Comparison of ENCODE assay signal across 21 mouse cellular contexts in the genomic region with DNA sequence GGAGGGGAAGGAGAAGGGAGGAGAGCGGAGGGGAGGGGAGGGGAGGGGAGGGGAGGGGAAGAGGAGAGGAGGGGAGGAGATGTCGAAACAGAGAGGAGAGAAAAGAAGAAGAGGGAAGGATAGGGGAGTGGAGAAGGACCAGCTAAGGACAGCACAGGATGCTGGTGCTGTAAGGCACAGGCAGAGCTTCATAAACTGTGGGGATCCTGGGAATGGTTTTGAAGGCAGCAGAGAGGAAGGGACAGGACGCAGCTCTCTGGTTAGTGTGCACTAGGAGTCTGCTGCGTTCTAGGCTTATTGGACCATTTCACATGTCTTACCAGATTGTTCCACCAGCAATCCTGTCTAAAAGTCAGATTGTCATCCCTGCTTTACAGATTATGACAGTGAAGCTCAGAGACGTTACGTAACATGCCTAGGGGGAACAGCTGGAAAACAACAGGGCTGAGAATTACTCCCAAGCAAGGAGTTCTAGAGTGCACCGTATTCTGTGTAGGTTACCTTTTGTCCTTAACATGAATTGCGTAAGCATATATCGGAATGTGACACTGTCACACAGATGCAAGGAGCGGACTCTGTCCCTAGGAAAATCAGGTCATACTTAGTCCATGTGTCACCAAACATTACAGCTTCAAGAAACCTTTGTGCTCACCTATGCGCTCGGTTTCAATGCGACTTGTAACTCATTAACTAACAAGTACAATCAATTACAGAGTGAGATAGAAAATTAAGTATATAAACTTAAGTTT. TPM values are rescaled to one million over a fixed set of nuclear protein-coding genes. Genes with fewer than 3 reads are reported as not detected.
DNase-seq lines count a peak whose midpoint lies in the region; ATAC-seq and TF ChIP-seq lines count a peak whose summit lies in the region.
"Had no signal": no experiment of that assay in that cellular context is flagged by ENCODE, and none has a peak within 500 bp of the region (broad histone marks: within the 10 kb centered on the region; RNA-seq: fewer than 3 reads in every experiment).

No protein-coding gene starts in this region.

- TF ChIP-seq POLR2A in cerebellum, adult 2 months (IDR thresholded peaks at IDR 0.05; ENCODE audit: borderline replicate concordance, insufficient read depth, low read length), result no peak

- peak; percentile 6 for DNase-seq in kidney, adult 18-20 months
- DNase-seq in kidney, postnatal 0 days (ENCODE audit: low spot score), result peak; percentile 15
- no peak for DNase-seq in cerebellum, adult 2 months
- DNase-seq: adrenal gland, postnatal 10 days; cerebellum, postnatal 10 days; gastrocnemius, postnatal 36 days; thymus, postnatal 14 days had no signal

- ATAC-seq in kidney, embryonic 14.5 days (ENCODE audit: low FRiP score, low TSS enrichment), result no peak
- peak; percentile 94 for ATAC-seq in intestine, embryonic 15.5 days
- 0 out of 2 replicates have a peak, but pooled peaks have one; percentile 68 for ATAC-seq in kidney, postnatal 0 days (replicated peaks; ENCODE audit: low FRiP score, low read depth)
- peak; percentile 80 for ATAC-seq in stomach, embryonic 16.5 days (ENCODE audit: insufficient read depth, low FRiP score)
- ATAC-seq in monocyte, adult 5-6 weeks (replicated peaks; ENCODE audit: insufficient number of reproducible peaks, low FRiP score, low TSS enrichment, poor library complexity, severe bottlenecking), result no peak
- ATAC-seq: activated CD4-positive, CD25-positive, alpha-beta regulatory T cell, adult 4 months; forebrain, embryonic 16.5 days; hindbrain, postnatal 0 days had no signal

- WGBS in kidney, embryonic 14.5 days, result 82% methylated on average over 13 of the region's 13 CpGs
- WGBS in intestine, embryonic 15.5 days, result 59% methylated on average over 13 of the region's 13 CpGs
- 65% methylated on average over 13 of the region's 13 CpGs for WGBS in kidney, postnatal 0 days
- 61% methylated on average over 12 of the region's 13 CpGs for WGBS in stomach, embryonic 16.5 days
- 79% methylated on average over 13 of the region's 13 CpGs for WGBS in cerebellum, adult 2 months

- no peaks in the 10 kb centered on the region for H3K4me1 ChIP-seq in kidney, embryonic 14.5 days (ENCODE audit: control insufficient read depth, insufficient read depth, low read length)
- H3K4me1 ChIP-seq in intestine, embryonic 15.5 days (replicated peaks), result no peaks in the 10 kb centered on the region
- H3K4me1 ChIP-seq in kidney, postnatal 0 days (replicated peaks; ENCODE audit: insufficient read depth, low read length), result no peaks in the 10 kb centered on the region
- no peaks in the 10 kb centered on the region for H3K4me1 ChIP-seq in stomach, embryonic 16.5 days (ENCODE audit: control insufficient read depth, insufficient read depth, low read length)
- no peaks in the 10 kb centered on the region for H3K4me1 ChIP-seq in cerebellum, adult 2 months (ENCODE audit: control insufficient read depth, insufficient read depth, low read length)
- H3K4me1 ChIP-seq: embryonic facial prominence, embryonic 13.5 days; heart, embryonic 10.5 days had no signal

- no peak for TF ChIP-seq CTCF in kidney, postnatal 0 days (IDR thresholded peaks at IDR 0.05; ENCODE audit: low read depth)
- no peak for TF ChIP-seq CTCF in cerebellum, adult 2 months (IDR thresholded peaks at IDR 0.05; ENCODE audit: borderline replicate concordance, insufficient read depth, low read depth, low read length)

- no peaks in the 10 kb centered on the region for H3K36me3 ChIP-seq in kidney, embryonic 14.5 days (ENCODE audit: control insufficient read depth, insufficient read depth, low read length)
- H3K36me3 ChIP-seq in intestine, embryonic 15.5 days, result no peaks in the 10 kb centered on the region
- no peaks in the 10 kb centered on the region for H3K36me3 ChIP-seq in kidney, postnatal 0 days (ENCODE audit: insufficient read depth, low read length)
- H3K36me3 ChIP-seq in stomach, embryonic 16.5 days (ENCODE audit: control insufficient read depth, insufficient read depth, low read length), result no peaks in the 10 kb centered on the region
- H3K36me3 ChIP-seq: embryonic facial prominence, embryonic 13.5 days; G1E; heart, embryonic 10.5 days; hindbrain, embryonic 10.5 days had no signal

- H3K27me3 ChIP-seq in kidney, embryonic 14.5 days (ENCODE audit: control insufficient read depth, insufficient read depth, low read length), result no peaks in the 10 kb centered on the region
- H3K27me3 ChIP-seq in intestine, embryonic 15.5 days (replicated peaks), result no peaks in the 10 kb centered on the region
- H3K27me3 ChIP-seq in kidney, postnatal 0 days (ENCODE audit: insufficient read depth, low read length), result no peaks in the 10 kb centered on the region
- H3K27me3 ChIP-seq in stomach, embryonic 16.5 days (ENCODE audit: control insufficient read depth, insufficient read depth, low read length), result no peaks in the 10 kb centered on the region
- no peaks in the 10 kb centered on the region for H3K27me3 ChIP-seq in cerebellum, adult 2 months (ENCODE audit: control insufficient read depth, insufficient read depth, low read length)
- H3K27me3 ChIP-seq: embryonic facial prominence, embryonic 13.5 days had no signal

- H3K9me3 ChIP-seq in kidney, embryonic 14.5 days (ENCODE audit: control insufficient read depth, low read length), result no peaks in the 10 kb centered on the region
- H3K9me3 ChIP-seq in intestine, embryonic 15.5 days, result no peaks in the 10 kb centered on the region
- H3K9me3 ChIP-seq in kidney, postnatal 0 days (replicated peaks; ENCODE audit: low read length), result no peaks in the 10 kb centered on the region
- H3K9me3 ChIP-seq in stomach, embryonic 16.5 days (replicated peaks; ENCODE audit: control insufficient read depth, low read length), result no peaks in the 10 kb centered on the region
- H3K9me3 ChIP-seq: embryonic facial prominence, embryonic 13.5 days; G1E; heart, embryonic 10.5 days; hindbrain, embryonic 10.5 days had no signal

- H3K4me2 ChIP-seq in kidney, embryonic 14.5 days (replicated peaks; ENCODE audit: low read depth, low read length), result no peak overlapping the region
- H3K4me2 ChIP-seq in intestine, embryonic 15.5 days (replicated peaks), result no peak overlapping the region
- H3K4me2 ChIP-seq in kidney, postnatal 0 days (ENCODE audit: low read length), result no peak overlapping the region
- H3K4me2 ChIP-seq in stomach, embryonic 16.5 days (ENCODE audit: low read depth, low read length), result no peak overlapping the region
- H3K4me2 ChIP-seq: embryonic facial prominence, embryonic 13.5 days; midbrain, embryonic 11.5 days had no signal

- no peak overlapping the region for H3K27ac ChIP-seq in kidney, embryonic 14.5 days (ENCODE audit: low read depth, low read length)
- H3K27ac ChIP-seq in intestine, embryonic 15.5 days, result 0 out of 2 replicates have a peak overlapping the region, but pooled peaks have one; percentile 17
- no peak overlapping the region for H3K27ac ChIP-seq in kidney, postnatal 0 days
- H3K27ac ChIP-seq in stomach, embryonic 16.5 days (ENCODE audit: low read length), result no peak overlapping the region
- no peak overlapping the region for H3K27ac ChIP-seq in cerebellum, adult 2 months (ENCODE audit: insufficient read depth, low read length)
- H3K27ac ChIP-seq: embryonic facial prominence, embryonic 13.5 days; heart, embryonic 10.5 days; hindbrain, embryonic 10.5 days; hindbrain, postnatal 0 days; layer of hippocampus, adult 2 months had no signal

- no peak overlapping the region for H3K9ac ChIP-seq in kidney, embryonic 14.5 days (ENCODE audit: low read depth, low read length)
- H3K9ac ChIP-seq in intestine, embryonic 15.5 days, result no peak overlapping the region
- no peak overlapping the region for H3K9ac ChIP-seq in kidney, postnatal 0 days (ENCODE audit: low read depth, low read length)
- H3K9ac ChIP-seq in stomach, embryonic 16.5 days (ENCODE audit: low read length), result no peak overlapping the region
- H3K9ac ChIP-seq: embryonic facial prominence, embryonic 13.5 days had no signal

- no peak overlapping the region for H3K4me3 ChIP-seq in kidney, embryonic 14.5 days (ENCODE audit: low read length)
- H3K4me3 ChIP-seq in intestine, embryonic 15.5 days (replicated peaks), result no peak overlapping the region
- H3K4me3 ChIP-seq in kidney, postnatal 0 days (replicated peaks; ENCODE audit: low read depth, low read length), result no peak overlapping the region
- no peak overlapping the region for H3K4me3 ChIP-seq in stomach, embryonic 16.5 days (replicated peaks; ENCODE audit: low read length)
- no peak overlapping the region for H3K4me3 ChIP-seq in cerebellum, adult 2 months (replicated peaks; ENCODE audit: insufficient read depth, low read depth, low read length)
- H3K4me3 ChIP-seq: embryonic facial prominence, embryonic 13.5 days; heart, embryonic 10.5 days; hindbrain, embryonic 10.5 days; layer of hippocampus, adult 2 months had no signal

RNA-seq across cellular contexts. Expression of a gene that starts 30.6 kb away (rescaled TPM):
- polyA plus RNA-seq in kidney, embryonic 14.5 days (2014; fragmentation: Nextera tagmentation; extraction: Ambion mirVana), result 0.09 TPM in 1 of 2 replicates, not detected in the other
- 9.6 and 11.3 TPM in 2 replicates for polyA plus RNA-seq in intestine, embryonic 15.5 days (2015; fragmentation: Nextera tagmentation; extraction: Ambion mirVana)
- polyA plus RNA-seq in kidney, postnatal 0 days (2015; fragmentation: Nextera tagmentation; extraction: Ambion mirVana), result 0.91 and 1.3 TPM in 2 replicates
- polyA plus RNA-seq in stomach, embryonic 16.5 days (2015; fragmentation: Nextera tagmentation; extraction: Ambion mirVana), result 2.4 and 2.6 TPM in 2 replicates
- 0.13 and 0.22 TPM in 2 replicates for polyA plus RNA-seq in cerebellum, adult 2 months (2012; rRNA removed)
- not detected in 3 replicates for total RNA-seq in monocyte, adult 5-6 weeks (2017)
- polyA plus RNA-seq: activated CD4-positive, CD25-positive, alpha-beta regulatory T cell, adult 4 months; G1E; heart, embryonic 10.5 days; spleen, adult 2 months had no signal

RNA-seq across cellular contexts. Expression of a gene that starts 43.2 kb away (rescaled TPM):
- 1.2 and 2.7 TPM in 2 replicates for polyA plus RNA-seq in kidney, embryonic 14.5 days (2014; fragmentation: Nextera tagmentation; extraction: Ambion mirVana)
- polyA plus RNA-seq in intestine, embryonic 15.5 days (2015; fragmentation: Nextera tagmentation; extraction: Ambion mirVana), result 2.0 and 2.4 TPM in 2 replicates
- 1.3 and 1.6 TPM in 2 replicates for polyA plus RNA-seq in kidney, postnatal 0 days (2015; fragmentation: Nextera tagmentation; extraction: Ambion mirVana)
- 13.1 and 14.8 TPM in 2 replicates for polyA plus RNA-seq in stomach, embryonic 16.5 days (2015; fragmentation: Nextera tagmentation; extraction: Ambion mirVana)
- polyA plus RNA-seq in cerebellum, adult 2 months (2012; rRNA removed), result 16.7 and 16.9 TPM in 2 replicates
- total RNA-seq in monocyte, adult 5-6 weeks (2017), result not detected in 3 replicates
- total RNA-seq: G1E had no signal
- polyA plus RNA-seq: activated CD4-positive, CD25-positive, alpha-beta regulatory T cell, adult 4 months; G1E had no signal

Comparison
In these comparisons a context has a peak if more than half of its experiments do, and no peak if none do; other contexts are left out.
1. ATAC-seq: peak in intestine, embryonic 15.5 days (single experiment), kidney, postnatal 0 days (single experiment) and stomach, embryonic 16.5 days (single experiment); none in kidney, embryonic 14.5 days (single experiment) and monocyte, adult 5-6 weeks (single experiment).
2. DNase-seq: peak in kidney, adult 18-20 months (single experiment) and kidney, postnatal 0 days (single experiment); none in cerebellum, adult 2 months (0 of 2).